Mouse (Mus musculus) natural killer cell, adult 2 months (primary cell): ENCODE data around the gene Pdss2.

Source experiments
- DNase-seq, 2 experiments: peaks; one replicate each; pipeline ENCODE4 v3.0.0; 2022; ENCODE audit warnings: low spot score in 2 of 2

Pdss2 gene

GRCm38 (mm10) chr10:43220910-43221625 is at the start of gene Pdss2:
Gene Pdss2, plus strand, starts transcription at chr10:43221486.
- peak; percentile 87 to 89 for DNase-seq

GRCm38 (mm10) chr10:43172066-43172465 is 49.2 kb upstream of the Pdss2 start:
- DNase-seq = no peak

DNA sequence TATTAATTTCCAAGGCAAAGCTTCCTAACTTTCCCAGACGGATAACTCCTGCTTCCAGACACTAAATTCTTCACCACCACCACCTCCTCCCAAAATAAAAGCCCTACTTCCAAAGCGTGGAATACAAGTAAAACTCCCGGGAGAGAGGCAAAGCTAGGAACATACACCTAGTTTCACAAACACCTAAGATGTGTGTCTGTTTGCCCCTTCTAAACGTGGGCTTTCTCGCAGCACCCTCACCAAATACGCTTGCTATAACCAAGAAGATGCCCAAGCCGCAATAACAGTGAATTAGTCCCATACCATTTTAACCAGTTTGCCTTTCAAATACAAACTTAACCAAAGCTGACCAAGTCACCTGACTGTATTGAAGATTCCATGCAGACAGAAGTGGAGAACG is 48.7 kb upstream of the Pdss2 start:
- no peak for DNase-seq

GRCm38 (mm10) chr10:43173141-43173827 is 48.0 kb upstream of the Pdss2 start:
- no peak for DNase-seq

DNA sequence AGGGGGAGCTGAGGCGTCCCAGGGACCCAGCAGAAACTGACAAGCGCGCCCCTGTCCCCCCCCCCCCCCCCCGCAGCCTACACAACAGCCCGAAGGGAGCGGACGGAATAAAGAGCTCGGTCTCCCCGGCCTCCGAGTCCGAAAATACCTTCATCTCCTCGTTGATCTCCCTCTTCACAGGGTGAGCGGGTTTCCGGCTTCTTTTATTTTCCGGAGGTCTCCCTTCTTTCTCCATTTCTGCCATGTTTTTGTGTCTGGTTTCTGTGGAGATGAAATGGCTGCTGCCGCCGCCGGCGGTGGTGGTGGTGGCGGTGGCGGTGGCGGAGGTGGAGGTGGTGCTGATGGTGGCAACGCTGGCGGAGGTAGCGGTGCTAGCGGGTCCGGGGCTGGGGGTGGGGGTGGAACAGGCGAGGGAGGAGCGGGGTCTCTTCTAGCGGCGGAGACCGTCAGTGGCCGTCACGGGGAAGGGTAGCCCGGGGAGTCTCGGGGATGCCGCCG is 47.4 kb upstream of the Pdss2 start:
- no peak for DNase-seq

GRCm38 (mm10) chr10:43174326-43175155 is 46.7 kb upstream of the Pdss2 start, which contains the start of the genes Sobp and 9030612E09Rik:
Gene Sobp, minus strand, starts transcription at chr10:43174530.
Gene 9030612E09Rik, plus strand, starts transcription at chr10:43174704.
- DNase-seq = no peak

DNA sequence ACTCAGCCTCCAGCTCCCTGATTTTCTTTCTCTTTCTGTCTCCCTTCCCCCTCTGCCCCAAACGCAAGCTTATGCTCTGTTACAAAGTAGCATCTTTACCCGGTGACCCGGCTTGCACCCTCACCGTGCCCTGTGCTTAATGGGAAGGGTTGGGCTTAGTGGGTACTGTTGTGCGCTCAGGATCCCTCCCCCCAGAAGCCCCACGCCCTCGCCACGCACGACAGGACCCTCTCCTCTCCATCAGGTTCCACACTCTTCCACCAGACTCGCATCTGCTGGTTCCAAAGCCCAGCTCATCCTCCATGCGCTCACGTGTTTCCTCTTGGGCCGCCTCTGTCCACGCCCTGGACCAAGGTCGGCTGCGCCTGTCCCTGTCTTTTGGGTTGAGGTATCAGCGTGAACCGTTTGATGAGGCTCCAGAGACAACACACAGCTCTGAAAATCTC is 46.1 kb upstream of the Pdss2 start:
- DNase-seq = no peak

DNA sequence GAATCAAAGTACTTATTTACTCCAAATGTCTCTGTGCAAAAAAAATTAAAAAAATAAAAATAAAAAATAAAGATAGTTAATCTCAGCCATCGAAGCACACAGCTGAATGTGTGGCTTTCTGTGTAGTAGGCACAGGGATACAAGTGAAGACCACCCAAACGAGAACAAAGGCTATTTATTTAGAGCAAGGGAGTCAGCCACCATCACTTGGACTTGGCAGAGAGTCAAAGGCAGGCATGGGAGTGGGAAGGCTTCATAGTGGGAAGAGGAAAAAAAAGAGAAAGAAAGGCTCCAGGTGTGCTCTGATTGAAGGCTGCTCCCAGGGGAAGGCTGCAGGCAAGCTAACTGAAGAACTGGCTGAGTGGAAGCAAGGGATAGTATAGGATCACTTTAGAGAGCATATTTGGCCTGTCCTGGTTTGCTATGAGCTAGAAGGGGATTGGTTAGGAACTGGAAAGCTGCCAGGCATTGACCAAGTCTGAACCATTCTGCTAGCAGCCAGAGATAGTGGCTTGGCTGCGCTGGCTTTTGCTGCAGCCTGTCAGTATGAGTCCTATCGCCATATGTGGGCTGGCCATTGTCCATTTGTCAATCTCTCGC is 40.9 kb upstream of the Pdss2 start:
- DNase-seq = no peak

DNA sequence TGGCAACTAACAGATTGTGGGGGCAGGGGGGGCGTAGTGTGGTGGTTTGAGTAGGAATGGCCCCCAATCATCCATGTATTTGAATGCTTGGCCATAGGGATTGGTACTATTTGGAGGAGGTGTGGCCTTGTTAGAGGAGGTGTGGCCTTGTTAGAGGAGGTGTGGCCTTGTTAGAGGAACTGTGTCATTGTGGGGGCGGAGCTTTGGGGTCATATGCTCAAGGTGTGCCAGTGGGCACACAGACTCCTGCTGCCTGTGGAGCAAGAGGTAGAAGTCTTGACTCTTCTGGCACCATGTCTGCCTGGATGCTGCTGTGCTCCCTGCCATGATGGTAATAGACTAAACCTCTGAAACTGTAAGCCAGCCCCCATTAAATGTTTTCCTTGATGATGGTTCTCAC is 21.1 kb upstream of the Pdss2 start:
- no peak for DNase-seq

DNA sequence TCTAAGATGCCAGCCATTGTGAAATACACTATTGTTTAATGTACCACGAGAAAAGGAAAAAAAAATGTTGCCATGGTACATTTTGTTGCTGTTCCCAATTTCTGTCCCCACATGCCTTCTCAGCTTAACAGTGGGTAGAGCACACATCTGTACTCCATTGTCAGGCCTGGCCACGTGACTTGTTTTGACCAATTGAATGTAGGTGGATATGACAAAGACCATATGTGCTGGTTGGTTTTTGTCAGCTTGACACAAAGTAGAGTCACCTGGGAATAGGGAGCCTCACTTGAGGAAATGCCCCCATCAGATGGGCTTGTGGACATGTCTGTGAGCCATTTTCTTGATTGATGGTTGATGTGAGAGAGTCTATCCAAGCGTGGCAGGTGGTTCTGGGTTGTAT is 17.4 kb upstream of the Pdss2 start:
- no peak for DNase-seq

GRCm38 (mm10) chr10:43211866-43212265 is 9.4 kb upstream of the Pdss2 start:
- DNase-seq = peak; percentile 18 to 58

DNA sequence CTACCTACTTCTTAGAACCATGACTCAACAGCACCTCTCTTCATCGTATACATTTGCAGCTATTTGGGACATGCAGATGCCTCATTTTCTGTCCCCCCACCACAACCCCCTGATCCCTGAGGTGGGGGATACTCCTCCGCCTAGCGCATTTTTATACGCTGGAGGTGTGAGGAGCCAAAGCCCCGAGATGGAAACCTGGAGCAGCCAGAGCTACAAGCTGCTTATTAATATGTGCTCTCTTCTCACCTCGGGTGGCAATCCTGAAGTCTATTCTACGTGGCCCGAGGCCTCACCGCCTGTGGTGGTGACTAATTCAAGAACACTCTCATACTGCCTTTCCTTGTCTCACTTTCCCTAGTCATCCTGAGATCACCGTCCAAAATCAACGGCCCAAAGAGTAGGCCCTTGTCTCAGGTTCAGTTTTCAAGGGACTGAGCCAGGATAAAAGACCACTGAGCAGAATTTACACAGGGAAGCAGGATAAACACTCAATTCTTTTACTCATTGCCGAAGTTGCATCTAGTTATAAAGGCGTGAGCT is 3.9 kb upstream of the Pdss2 start:
- no peak for DNase-seq

DNA sequence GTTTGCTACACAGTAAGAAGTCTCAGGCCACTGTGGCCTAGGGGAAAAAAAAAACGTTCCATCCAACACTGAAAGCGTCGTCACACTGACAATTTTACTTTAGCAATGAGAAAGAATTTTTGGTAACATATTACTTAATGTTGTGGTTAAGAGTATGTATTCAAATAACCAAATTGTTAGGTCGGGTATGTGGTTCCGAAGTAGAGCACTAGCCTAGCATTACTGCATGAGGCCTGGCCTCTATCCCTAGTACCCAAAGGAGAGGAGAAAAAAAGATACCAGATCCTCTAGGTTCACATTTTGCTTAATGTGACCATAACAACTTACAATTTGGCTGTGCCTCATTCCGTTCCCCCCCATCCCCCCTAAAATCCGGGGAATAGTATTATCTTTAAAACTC is 807 bp upstream of the Pdss2 start:
- DNase-seq = no peak

- no peak for DNase-seq
These were observed 373 bp downstream of the Pdss2 start for GRCm38 (mm10) chr10:43221659-43222058.

DNA sequence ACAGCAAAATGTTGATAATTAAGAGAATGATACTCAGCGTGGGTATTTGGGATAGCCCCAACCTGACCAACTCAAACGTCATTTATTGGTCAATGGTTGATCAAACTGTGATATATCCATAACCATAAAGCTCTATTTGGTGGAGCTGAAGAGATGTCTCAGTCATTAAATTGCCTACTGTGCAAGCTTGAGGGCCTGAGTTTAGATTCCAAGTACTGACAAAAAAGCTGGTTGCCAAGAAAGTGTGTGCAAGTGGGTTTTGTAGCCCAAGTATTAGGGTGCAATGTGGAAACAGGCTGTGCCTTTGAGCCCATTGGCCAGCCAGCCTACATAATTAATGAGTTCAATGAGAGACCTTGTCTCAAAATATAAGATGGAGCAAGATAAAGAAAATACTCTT is 2.1 kb downstream of the Pdss2 start:
- no peak for DNase-seq

DNA sequence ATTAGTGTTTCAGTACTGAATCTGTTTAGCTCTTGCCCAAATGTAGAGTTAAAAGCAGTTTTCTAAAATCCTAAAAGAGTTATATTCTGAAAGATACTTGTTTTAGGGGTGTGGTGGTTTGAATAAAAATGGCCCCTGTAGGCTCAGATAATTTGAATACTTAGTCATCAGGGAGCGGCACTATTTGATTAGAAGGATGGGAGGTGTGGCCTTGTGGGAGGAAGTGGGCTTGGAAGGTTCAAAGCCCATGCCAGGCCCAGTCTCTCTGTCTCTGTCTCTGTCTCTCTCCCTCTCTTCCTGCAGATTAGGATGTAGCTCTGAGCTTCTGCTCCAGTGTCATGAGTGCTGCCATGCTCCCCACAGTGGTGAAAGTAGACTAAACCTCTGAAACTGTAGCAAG is 5.1 kb downstream of the Pdss2 start:
- no peak for DNase-seq

DNA sequence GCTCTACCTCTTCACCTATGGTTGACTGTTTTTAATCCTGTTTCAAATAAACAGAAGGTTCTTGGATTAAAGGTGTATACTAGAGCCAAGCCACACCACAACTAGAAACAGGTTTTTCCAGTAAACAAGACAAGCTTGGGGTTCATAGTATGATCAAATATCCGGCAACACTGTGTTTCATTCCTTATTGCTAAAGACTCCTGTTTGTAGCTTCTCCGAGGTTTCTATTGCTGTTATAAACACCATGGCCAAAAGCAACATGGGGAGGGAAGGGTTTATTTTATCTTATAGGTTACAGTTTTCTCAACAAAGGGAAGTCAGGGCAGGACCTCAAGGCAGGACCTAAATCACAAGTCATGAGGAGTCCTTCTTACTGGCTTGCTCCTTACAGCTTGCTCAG is 8.0 kb downstream of the Pdss2 start:
- DNase-seq = no peak

GRCm38 (mm10) chr10:43234522-43234921 is 13.2 kb downstream of the Pdss2 start:
- DNase-seq = no peak

GRCm38 (mm10) chr10:43235011-43235410 is 13.7 kb downstream of the Pdss2 start:
- DNase-seq = no peak

DNA sequence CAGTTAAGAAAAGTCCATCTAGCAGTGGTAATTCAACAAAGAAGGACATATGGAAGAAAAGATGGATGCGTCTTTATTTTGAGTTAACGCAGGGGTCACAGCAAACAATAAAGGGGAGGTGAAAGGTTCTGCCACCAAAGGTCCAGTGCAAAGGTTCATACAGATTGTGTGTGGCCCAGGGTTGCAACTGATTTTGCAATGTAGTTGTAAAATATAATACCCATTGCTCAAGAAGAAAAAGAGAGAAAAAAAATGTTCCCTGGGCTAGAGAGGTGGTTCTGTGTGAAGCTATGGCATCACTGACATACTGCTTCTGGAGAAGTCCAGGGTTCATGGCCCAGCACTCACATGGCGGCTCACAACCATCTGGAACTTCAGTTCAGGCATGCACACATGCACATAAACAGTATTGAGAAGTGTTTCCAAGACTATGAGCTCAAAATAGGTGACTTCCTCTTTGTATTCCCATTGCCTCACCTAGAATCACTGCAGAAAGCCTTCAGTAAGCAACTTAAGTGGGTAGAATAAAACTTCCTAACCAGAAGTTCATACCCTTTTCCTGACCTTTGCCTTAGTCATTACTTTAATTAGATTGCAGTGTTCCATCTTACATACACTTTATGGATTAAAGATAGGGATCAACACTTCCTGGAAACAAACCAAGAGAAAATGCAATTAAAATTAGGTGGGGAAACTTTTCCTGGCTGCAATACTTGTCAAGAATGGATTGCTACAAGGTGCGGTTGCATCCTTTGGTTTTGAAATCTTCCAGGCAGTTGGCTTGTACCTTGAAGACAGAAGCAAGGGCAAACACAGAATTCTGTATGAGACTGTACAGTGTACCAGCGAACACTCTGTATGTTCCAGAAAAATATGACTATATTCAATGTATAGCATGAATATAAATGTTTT is 14.7 kb downstream of the Pdss2 start:
- no peak for DNase-seq
